Mouse (Mus musculus) hindbrain, embryonic 16.5 days (tissue): ENCODE results near the gene Gm8126. TPM values are rescaled to one million over a fixed set of nuclear protein-coding genes. Genes with fewer than 3 reads are reported as not detected.
"Not testable (repeated sequence)": the region's sequence is repeated elsewhere in the genome, so short reads cannot be mapped to it uniquely, and the experiment has no call there.

Source experiments
- ATAC-seq: fragments of 200-750 bp; cut with Nextera tagmentation; 2 replicates; pipeline ENCODE4 v1.8.0; 2017; ENCODE audit warnings: moderate TSS enrichment, moderate library complexity
- H3K27ac ChIP-seq: fragments of 300-500 bp; sonication (generic); 2 replicates; pipeline ENCODE4 v1.5.1; 2014; ENCODE audit warnings: low read depth, mild to moderate bottlenecking, control low read depth, low read length, moderate library complexity
- H3K27me3 ChIP-seq: fragments of 300-500 bp; sonication (generic); replicated peaks from 2 replicates; pipeline ENCODE4 v1.6.1; 2014; ENCODE audit warnings: low read length; ENCODE audit not compliant: control insufficient read depth, insufficient read depth
- H3K36me3 ChIP-seq: fragments of 300-500 bp; sonication (generic); 2 replicates; pipeline ENCODE4 v1.6.1; 2014; ENCODE audit warnings: mild to moderate bottlenecking, low read length, moderate library complexity, mixed read lengths; ENCODE audit not compliant: control insufficient read depth, insufficient read depth
- H3K4me1 ChIP-seq: fragments of 300-500 bp; sonication (generic); 2 replicates; pipeline ENCODE4 v1.6.1; 2014; ENCODE audit warnings: low read depth, low read length; ENCODE audit not compliant: control insufficient read depth, insufficient read depth
- H3K4me2 ChIP-seq: fragments of 300-500 bp; sonication (generic); 2 replicates; pipeline ENCODE4 v1.6.1; 2014; ENCODE audit warnings: mild to moderate bottlenecking, low read length, control low read depth, moderate library complexity
- H3K4me3 ChIP-seq: fragments of 300-500 bp; sonication (generic); 2 replicates; pipeline ENCODE4 v1.5.1; 2014; ENCODE audit warnings: mild to moderate bottlenecking, low read length, control low read depth, moderate library complexity
- H3K9ac ChIP-seq: fragments of 300-500 bp; sonication (generic); 2 replicates; pipeline ENCODE4 v1.6.1; 2014; ENCODE audit warnings: low read depth, mild to moderate bottlenecking, control low read depth, low read length, moderate library complexity
- H3K9me3 ChIP-seq: fragments of 300-500 bp; sonication (generic); 2 replicates; pipeline ENCODE4 v1.6.1; 2014; ENCODE audit warnings: mild to moderate bottlenecking, low read length, moderate library complexity; ENCODE audit not compliant: control insufficient read depth
- WGBS: fragments of 180-500 bp; shearing (Covaris S2); extraction: QIAGEN DNeasy Blood & Tissue Kit; methylation state at CpG from one replicate; pipeline ENCODE4 v1.1.7; 2014; 5-methylcytosine and 5-hydroxymethylcytosine counted together
- polyA plus RNA-seq: library from polyadenylated mRNA; unstranded; fragments of >200 nt; fragmentation: Nextera tagmentation; extraction: Ambion mirVana; gene quantifications from 2 replicates; pipeline ENCODE4 v1.2.1, GENCODE M21; 2015

Gene Gm8126
- polyA plus RNA-seq, 1 experiment from 2014 or later, result not detected

DNA sequence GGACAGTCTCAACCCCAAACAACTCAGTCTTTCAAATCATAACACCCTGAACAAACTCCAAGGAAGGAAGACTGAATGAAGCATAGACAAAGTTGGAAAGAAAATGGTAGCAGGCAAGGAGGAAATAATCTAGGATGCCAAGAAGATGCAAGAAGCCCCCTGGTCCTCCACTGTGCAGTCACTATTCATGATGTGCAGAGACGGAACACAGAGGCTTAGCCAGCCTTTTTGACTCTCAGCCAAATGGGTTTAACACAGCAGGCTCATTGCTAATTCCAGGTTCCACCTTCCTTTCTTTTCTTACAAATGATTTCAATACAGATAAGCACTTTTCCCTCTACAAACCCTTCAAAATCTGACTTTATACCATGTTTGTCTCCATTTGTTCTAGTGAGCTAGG is 14.7 kb downstream of the Gm8126 start:
- H3K4me3 ChIP-seq, ATAC-seq, H3K27ac ChIP-seq, H3K27me3 ChIP-seq, H3K9ac ChIP-seq, H3K4me2 ChIP-seq, H3K9me3 ChIP-seq, H3K36me3 ChIP-seq, H3K4me1 ChIP-seq: not testable (repeated sequence)
- 63% methylated on average over 1 of the region's 1 CpGs for WGBS

- H3K27ac ChIP-seq, H3K27me3 ChIP-seq, H3K36me3 ChIP-seq, H3K9ac ChIP-seq, H3K4me1 ChIP-seq, H3K4me3 ChIP-seq, H3K9me3 ChIP-seq, ATAC-seq, H3K4me2 ChIP-seq: not testable (repeated sequence)
- 81% methylated on average over 8 of the region's 8 CpGs for WGBS
Observed at GRCm38 (mm10) chr14:43274986-43275511, 16.6 kb downstream of the Gm8126 start, which contains the start of gene Gm9732. Gene Gm9732 (plus strand): TSS chr14:43275036.

DNA sequence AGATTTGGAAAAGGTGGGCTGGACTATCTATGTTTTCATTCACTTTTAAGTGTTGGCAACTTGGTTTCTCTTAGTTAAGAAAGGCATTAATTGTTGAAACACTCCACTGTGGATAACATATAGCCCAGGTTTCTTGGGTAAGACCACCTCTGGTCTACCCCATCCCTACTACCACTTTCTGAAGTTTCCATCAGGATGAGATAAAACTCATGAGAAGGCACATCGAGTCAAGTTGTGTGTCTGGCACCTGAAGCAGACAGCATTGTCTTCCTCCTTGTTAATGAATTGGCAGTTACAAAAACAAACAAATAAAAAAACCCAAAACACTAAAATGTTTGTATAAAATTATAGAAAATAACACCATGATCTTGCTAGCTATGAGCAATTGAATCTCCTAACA is 17.3 kb downstream of the Gm8126 start:
- H3K4me3 ChIP-seq, ATAC-seq, H3K27ac ChIP-seq, H3K27me3 ChIP-seq, H3K4me1 ChIP-seq, H3K36me3 ChIP-seq, H3K9me3 ChIP-seq, H3K9ac ChIP-seq, H3K4me2 ChIP-seq: not testable (repeated sequence)
- WGBS, result 88% methylated on average over 1 of the region's 1 CpGs

DNA sequence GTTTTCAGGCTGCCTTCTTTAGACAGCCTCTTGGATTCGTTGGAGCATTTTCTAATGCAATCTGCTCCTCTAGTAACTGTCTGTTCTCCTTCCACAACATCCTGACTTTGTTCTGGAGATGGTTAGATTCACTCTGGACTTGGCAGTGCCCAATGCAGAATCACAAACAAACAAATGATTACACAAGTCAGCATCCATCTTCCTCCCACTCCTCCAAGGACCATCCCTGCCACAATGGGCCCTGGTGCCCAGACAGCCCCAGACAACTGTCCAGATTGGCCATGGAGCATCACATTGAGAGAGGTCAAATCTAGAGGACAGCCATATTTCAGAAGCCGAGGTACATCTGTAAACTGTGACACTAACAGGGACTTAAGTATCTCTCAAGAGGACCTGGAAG is 19.0 kb downstream of the Gm8126 start:
- not testable (repeated sequence) for H3K9me3 ChIP-seq, ATAC-seq, H3K27ac ChIP-seq, H3K27me3 ChIP-seq, H3K36me3 ChIP-seq, H3K4me2 ChIP-seq, H3K4me3 ChIP-seq, H3K4me1 ChIP-seq, H3K9ac ChIP-seq
- 74% methylated on average over 2 of the region's 2 CpGs for WGBS

DNA sequence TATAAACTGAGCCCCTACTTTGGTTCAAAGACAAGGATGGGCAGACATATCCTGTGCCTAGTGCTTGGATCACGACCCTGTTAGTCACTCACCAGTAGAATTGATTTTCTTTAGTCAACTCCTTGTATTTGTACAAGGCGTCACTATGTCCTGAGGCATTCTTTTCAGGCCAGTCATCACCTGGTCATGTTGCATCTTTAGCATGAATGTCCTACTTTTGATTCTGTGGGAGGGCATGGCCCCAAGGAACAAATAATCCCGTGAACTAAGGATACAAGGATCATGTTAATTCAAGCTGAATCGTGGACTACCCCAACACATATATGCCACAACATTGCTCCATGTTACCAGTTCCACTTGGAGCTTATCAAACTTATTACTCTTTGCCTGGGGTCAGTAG is 19.7 kb downstream of the Gm8126 start:
- not testable (repeated sequence) for H3K4me2 ChIP-seq, ATAC-seq, H3K27ac ChIP-seq, H3K4me3 ChIP-seq, H3K36me3 ChIP-seq, H3K9ac ChIP-seq, H3K4me1 ChIP-seq, H3K9me3 ChIP-seq, H3K27me3 ChIP-seq
- whole genome bisulfite sequencing, result 80% methylated on average over 4 of the region's 4 CpGs

- WGBS, result 88% methylated on average over 3 of the region's 3 CpGs
- ATAC-seq, H3K4me2 ChIP-seq, H3K27me3 ChIP-seq, H3K4me3 ChIP-seq, H3K9ac ChIP-seq, H3K36me3 ChIP-seq, H3K27ac ChIP-seq, H3K9me3 ChIP-seq, H3K4me1 ChIP-seq: not testable (repeated sequence)
Observed at GRCm38 (mm10) chr14:43278681-43279080, 20.2 kb downstream of the Gm8126 start.

GRCm38 (mm10) chr14:43293503-43293902 is 35.1 kb downstream of the Gm8126 start, which contains the start of gene Gm8127:
Gene Gm8127 (minus strand): TSS chr14:43293832.
- not testable (repeated sequence) for H3K36me3 ChIP-seq, H3K27ac ChIP-seq, H3K27me3 ChIP-seq, H3K9ac ChIP-seq, H3K4me2 ChIP-seq, H3K9me3 ChIP-seq, H3K4me3 ChIP-seq, ATAC-seq, H3K4me1 ChIP-seq
- WGBS, result 76% methylated on average over 3 of the region's 3 CpGs

Other genes with a start within 250 kb of the Gm8126 start
- gene Gm10376, start 243.0 kb upstream of the Gm8126 start, polyA plus RNA-seq, result not detected in 2 replicates
- gene Gm8094, start 182.0 kb upstream of the Gm8126 start, polyA plus RNA-seq, result not detected in 2 replicates
- 0.13 and 0.20 TPM in 2 replicates for gene Gm8104, start 158.0 kb upstream of the Gm8126 start, polyA plus RNA-seq
- gene Gm7233, start 78.8 kb upstream of the Gm8126 start, polyA plus RNA-seq, result not detected in 2 replicates
- gene Gm8122, start 23.3 kb upstream of the Gm8126 start, polyA plus RNA-seq, result not detected in 2 replicates
- gene Gm9732, start 16.4 kb downstream of the Gm8126 start, polyA plus RNA-seq, result not detected in 2 replicates
- gene Gm8127, start 35.2 kb downstream of the Gm8126 start, polyA plus RNA-seq, result not detected in 2 replicates
- not detected in 2 replicates for gene 1700001F09Rik, start 89.2 kb downstream of the Gm8126 start, polyA plus RNA-seq
- not detected in 2 replicates for gene Gm8138, start 157.7 kb downstream of the Gm8126 start, polyA plus RNA-seq